Mouse (Mus musculus) lung, adult 10 weeks (tissue): ENCODE measurements around the gene Sufu. TPM values are rescaled to one million over a fixed set of nuclear protein-coding genes. Genes with fewer than 3 reads are reported as not detected.

Source experiments
- polyA plus RNA-seq: library from polyadenylated mRNA; stranded (reverse); fragments of 350-450 nt; fragmentation: Illumina TruSeq; extraction: RNeasy Lipid Tissue Mini Kit (QIAGEN cat#74804); gene quantifications from one replicate; pipeline ENCODE4 v1.2.3, GENCODE M21; 2014; ENCODE audit warnings: low read depth, low replicate concordance; ENCODE audit not compliant: insufficient read depth

Gene Sufu
- 6.9 TPM for polyA plus RNA-seq

DNA sequence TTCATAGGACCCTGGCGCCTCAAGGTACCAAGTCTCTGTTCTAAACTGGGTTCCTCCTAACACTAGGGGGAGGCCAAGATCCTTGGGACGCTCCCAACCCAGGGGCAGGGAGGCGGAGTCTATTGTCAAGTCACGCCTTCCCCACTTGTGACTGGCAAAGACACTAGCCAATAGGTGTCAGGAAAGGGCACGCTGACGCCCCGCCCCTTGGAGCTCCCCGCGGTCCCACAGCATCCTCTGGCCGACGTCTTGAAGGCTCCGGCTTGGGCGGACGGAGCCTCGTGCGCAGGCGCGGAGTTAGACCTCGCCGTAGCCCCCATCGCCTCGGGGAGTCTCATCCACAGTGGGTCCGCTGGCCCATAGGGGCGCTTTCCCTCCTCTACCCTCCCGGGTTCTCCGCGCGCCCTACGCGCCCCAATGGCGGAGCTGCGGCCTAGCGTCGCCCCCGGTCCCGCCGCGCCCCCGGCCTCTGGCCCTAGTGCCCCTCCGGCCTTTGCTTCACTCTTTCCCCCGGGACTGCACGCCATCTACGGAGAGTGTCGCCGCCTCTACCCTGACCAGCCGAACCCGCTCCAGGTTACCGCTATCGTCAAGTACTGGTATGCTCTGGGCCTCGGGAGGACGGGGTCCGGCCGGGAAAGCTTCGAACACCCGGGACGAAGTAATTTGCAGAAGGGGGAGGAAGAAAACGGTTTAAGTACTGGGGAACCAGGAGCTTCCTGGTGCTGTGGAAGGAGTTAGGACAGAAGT lies at the start of gene Sufu:
Gene Sufu, plus strand, starts transcription at position 211 of the 750 bp plus-strand sequence.

DNA sequence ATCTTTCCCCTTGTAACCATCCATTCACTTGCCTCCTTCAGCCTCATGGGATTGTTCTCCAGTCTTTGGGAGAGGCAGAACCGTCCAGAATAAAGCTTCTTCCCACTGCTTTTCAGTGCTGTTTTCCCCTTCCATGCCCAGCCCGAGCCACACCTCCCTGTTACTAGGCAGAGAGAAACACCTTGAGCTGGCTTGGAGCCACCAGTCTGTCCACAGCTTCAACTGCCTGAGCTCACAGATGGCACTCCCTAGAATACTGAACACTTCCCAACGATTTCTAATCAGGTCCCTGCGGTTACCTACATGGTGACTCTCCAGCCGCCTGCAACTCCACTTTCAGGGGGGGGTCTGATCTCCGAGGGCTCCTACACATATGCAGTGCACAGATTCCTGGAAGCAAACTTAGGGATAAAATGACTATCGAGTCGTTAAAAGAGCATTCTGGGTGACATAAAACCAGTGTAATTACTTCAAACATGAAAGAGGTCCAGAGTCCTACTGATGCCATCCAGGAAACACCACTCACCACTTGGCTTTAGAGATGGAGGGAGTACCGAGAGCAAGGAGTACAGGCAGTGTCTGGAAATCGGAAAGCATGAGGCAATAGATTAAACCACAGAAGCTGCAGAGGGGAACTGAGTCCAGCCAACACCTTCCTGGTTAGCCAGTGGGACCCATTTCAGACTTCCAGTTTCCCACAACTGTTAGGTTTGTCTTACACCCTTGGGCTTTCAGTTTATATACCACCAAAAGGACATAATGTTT lies 46.3 kb upstream of the Sufu start, which contains the start of gene 2310034G01Rik:
Gene 2310034G01Rik, minus strand, starts transcription at position 135 of the 765 bp plus-strand sequence.

DNA sequence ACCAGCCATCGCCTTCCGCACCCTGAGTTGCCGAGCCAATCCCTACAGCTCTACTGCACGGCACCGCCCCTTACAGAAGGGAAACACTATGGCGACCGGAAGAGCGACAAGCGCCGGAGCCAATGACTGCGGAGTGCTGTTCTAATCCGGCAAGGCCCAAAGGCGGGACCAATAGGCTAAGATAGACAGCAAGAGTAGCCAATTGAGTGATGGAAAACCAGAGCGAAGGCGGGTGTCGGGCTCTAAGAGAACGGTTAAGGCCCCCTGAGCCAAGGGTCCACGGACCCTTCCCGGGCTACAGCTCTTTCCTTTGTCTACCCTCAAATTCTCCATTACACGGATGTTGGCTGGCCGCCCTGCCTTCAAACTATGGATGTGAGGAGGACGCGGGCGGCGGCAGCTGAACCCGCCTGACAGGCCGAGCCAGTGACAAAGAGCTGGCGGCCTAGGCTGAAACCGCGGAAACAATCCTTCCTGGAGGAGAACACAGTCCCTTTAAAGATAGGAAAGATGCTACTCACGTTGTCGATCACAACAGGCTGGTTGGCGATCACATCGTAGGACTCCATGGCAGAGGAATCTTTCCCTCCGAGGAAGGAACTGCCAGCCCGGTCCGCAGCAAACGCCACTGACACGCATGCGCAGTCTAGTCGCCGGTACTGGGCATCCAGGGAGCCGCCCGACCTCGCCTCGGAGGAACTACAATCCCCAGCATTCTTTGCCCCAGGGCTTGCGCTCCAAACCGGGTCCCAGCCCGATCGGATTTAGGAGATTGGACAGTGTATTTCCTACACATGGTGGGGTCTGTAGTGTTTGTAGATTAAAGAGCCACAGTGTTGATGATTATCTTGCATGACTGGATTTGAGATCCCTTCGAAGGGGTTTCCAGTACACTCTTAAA lies 1.3 kb upstream of the Sufu start, which contains the start of gene Actr1a:
Gene Actr1a, minus strand, starts transcription at position 640 of the 901 bp plus-strand sequence.

DNA sequence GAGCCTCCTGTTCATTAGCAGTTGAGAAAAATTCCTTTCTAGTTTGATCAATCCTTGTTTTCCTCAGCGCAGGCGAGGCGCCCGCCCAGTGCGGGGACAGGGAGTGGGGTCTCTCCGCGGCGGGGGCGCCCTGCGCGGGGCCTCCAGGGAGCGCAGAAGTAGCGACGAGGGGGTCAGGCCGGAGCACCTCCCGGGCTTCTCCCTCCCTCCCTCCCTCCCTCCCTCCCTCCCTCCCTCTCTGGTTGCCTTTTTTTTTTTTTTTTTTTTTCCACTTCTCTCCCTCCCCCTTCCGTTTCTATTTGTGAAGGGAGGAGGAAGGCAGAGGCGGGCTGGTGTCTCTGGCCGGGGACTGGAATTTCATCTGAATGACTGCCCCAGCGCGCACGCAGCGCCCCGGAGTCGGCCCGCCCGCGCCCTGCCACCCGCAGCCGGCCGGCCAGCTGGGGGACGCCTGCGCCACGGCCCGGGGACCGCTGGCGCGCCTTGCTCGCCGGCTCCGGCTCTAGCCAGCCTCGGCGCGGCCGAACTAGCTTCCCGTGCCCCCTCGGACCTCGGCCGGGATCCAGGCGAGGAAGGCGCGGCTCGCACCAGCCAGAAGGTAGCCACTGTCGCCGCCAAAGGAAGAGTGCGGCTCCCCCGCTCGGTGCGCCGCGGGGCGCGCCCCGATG lies 104.8 kb downstream of the Sufu start, which contains the start of gene Trim8:
Gene Trim8, plus strand, starts transcription at position 302 of the 668 bp plus-strand sequence.

Other genes starting within 250 kb of the Sufu start
- gene Pitx3, start 248.6 kb upstream of the Sufu start, polyA plus RNA-seq = not detected
- gene Gbf1, start 244.4 kb upstream of the Sufu start, polyA plus RNA-seq = 11.0 TPM
- 17.6 TPM for gene Nfkb2, start 92.6 kb upstream of the Sufu start, polyA plus RNA-seq
- gene Psd, start 69.7 kb upstream of the Sufu start, polyA plus RNA-seq = 1.0 TPM
- gene Fbxl15, start 68.7 kb upstream of the Sufu start, polyA plus RNA-seq = 6.1 TPM
- gene Cuedc2, start 58.2 kb upstream of the Sufu start, polyA plus RNA-seq = 70.9 TPM
- gene Mfsd13a, start 55.8 kb upstream of the Sufu start, polyA plus RNA-seq = 4.5 TPM
- gene 2310034G01Rik, start 46.6 kb upstream of the Sufu start, polyA plus RNA-seq = 3.3 TPM
- 68.9 TPM for gene Actr1a, start 1.1 kb upstream of the Sufu start, polyA plus RNA-seq
- gene Trim8, start 104.8 kb downstream of the Sufu start, polyA plus RNA-seq = 32.6 TPM
- gene Arl3, start 176.3 kb downstream of the Sufu start, polyA plus RNA-seq = 95.5 TPM
- 7.6 TPM for gene Sfxn2, start 176.5 kb downstream of the Sufu start, polyA plus RNA-seq
- 31.1 TPM for gene Wbp1l, start 202.2 kb downstream of the Sufu start, polyA plus RNA-seq